Comparison of ENCODE assay signal across 19 mouse cellular contexts in the genomic region with DNA sequence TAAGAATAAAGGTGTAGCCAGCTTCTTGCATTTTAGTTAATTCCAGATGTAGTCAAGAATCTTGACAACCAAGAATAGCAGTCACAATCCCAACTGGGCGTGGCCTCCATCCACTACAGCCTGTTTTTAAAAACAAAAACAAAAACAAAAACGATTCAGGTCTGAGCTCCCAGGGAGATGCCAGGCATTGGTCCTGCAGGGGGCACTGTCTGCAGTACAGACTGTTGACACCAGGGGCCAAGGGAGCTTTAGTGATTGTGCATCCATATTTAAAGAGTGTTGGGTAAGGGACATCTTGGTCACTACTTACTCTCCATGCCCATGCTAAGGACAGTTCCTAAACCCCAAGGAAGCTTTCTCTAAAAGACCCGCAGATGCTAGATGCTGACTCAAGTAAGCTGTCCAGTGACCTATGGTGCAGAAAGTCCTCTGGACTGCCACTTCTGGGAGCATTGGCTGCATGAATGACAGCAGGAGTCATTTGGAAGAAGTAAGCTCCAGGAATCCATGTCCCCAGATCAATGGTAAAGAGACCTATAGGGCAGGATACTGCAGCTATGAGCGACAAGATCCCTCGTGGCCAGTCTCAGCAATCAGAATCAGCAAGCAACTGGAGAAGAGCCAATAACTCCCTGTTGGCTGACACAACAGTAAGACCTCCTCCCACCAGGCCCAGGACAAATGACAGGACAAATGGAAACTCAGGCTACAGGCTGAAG.
DNase-seq lines count a peak whose midpoint lies in the region; TF ChIP-seq lines count a peak whose summit lies in the region.
"Had no signal": no experiment of that assay in that cellular context is flagged by ENCODE, and none has a peak within 500 bp of the region (broad histone marks: within the 10 kb centered on the region; RNA-seq: fewer than 3 reads in every experiment).

No protein-coding gene starts in this region.

- TF ChIP-seq POLR2A in testis, adult 2 months (IDR thresholded peaks at IDR 0.05; ENCODE audit: control insufficient read depth, low read depth, low read length), result no peak

- H3K27ac ChIP-seq in left cerebral cortex, adult 2 months, result no peak overlapping the region
- H3K27ac ChIP-seq in testis, adult 2 months (ENCODE audit: control insufficient read depth, insufficient read depth, low read depth, low read length), result no peak overlapping the region
- H3K27ac ChIP-seq: limb, embryonic 15.5 days; lung, embryonic 15.5 days; neural tube, embryonic 12.5 days had no signal

- H3K4me3 ChIP-seq in left cerebral cortex, adult 2 months, result no peak overlapping the region
- H3K4me3 ChIP-seq in testis, adult 2 months (ENCODE audit: control insufficient read depth, low read depth, low read length), result no peak overlapping the region
- H3K4me3 ChIP-seq: heart, embryonic 12.5 days; limb, embryonic 15.5 days; lung, embryonic 15.5 days; neural tube, embryonic 12.5 days had no signal

- no peaks in the 10 kb centered on the region for H3K27me3 ChIP-seq in testis, adult 2 months (ENCODE audit: control insufficient read depth, insufficient read depth, low read length)
- H3K27me3 ChIP-seq: heart, embryonic 12.5 days; limb, embryonic 15.5 days; lung, embryonic 15.5 days; neural tube, embryonic 12.5 days had no signal

- no peaks in the 10 kb centered on the region for H3K4me1 ChIP-seq in testis, adult 2 months (ENCODE audit: control insufficient read depth, insufficient read depth, low read length)
- H3K4me1 ChIP-seq: limb, embryonic 15.5 days; lung, embryonic 15.5 days; neural tube, embryonic 12.5 days had no signal

- peak; percentile 14 for DNase-seq in embryo, embryonic 11 days
- DNase-seq in embryo, embryonic 10.5 days (ENCODE audit: low spot score), result no peak
- DNase-seq in left cerebral cortex, adult 2 months (ENCODE audit: extremely low spot score in 1 of 2, low spot score in 2 of 2), result no peak
- DNase-seq in left cerebral cortex, postnatal 25 days (ENCODE audit: low spot score in 2 of 2), result no peak
- no peak for DNase-seq in testis, postnatal 14 days (ENCODE audit: low spot score)
- no peak for DNase-seq in right cerebral cortex, postnatal 4 days
- DNase-seq in cerebellum, adult 8-10 months, result no peak
- DNase-seq: adrenal gland, adult 8-10 months; B cell, adult 2 months; cerebellum, adult 11-12 months; gastrocnemius, postnatal 10 days; heart, postnatal 36 days; kidney, adult 8-10 months; kidney, postnatal 36 days had no signal

- no peaks in the 10 kb centered on the region for H3K36me3 ChIP-seq in testis, adult 2 months (ENCODE audit: control insufficient read depth, insufficient read depth, low read length)
- H3K36me3 ChIP-seq: heart, embryonic 12.5 days; limb, embryonic 15.5 days; lung, embryonic 15.5 days; neural tube, embryonic 12.5 days had no signal

- TF ChIP-seq CTCF in left cerebral cortex, adult 2 months (IDR thresholded peaks at IDR 0.05), result peak; percentile 37
- TF ChIP-seq CTCF in testis, adult 2 months (IDR thresholded peaks at IDR 0.05; ENCODE audit: control insufficient read depth, insufficient read depth, insufficient replicate concordance, low read depth, low read length), result peak; percentile 18; the same call in 1 of the 2 replicates

- intact Hi-C loops in left cerebral cortex, adult 2 months (cut with DNase I), result no loop called here
- intact Hi-C loops in left cerebral cortex, postnatal 25 days (cut with DNase I), result no loop called here
